Mouse (Mus musculus) embryonic fibroblast, embryonic 13.5 days (primary cell): ENCODE measurements at regions not wholly inside any gene's neighbourhood (a gene's known extent, or its start where the extent isn't known, plus 50 kb on each side); places are given as distances from the start of the nearest gene placed in this dataset.

Experiments used
- CTCF ChIP-seq: IDR thresholded peaks from 2 replicates; pipeline ENCODE4 v1.5.1; 2011; ENCODE audit warnings: mild to moderate bottlenecking, control low read depth, low read length, moderate library complexity, borderline replicate concordance; ENCODE audit not compliant: insufficient read depth
- POLR2A ChIP-seq: IDR thresholded peaks from 2 replicates; pipeline ENCODE4 v1.6.1; 2011; ENCODE audit warnings: low read depth, mild to moderate bottlenecking, control low read depth, low read length, moderate library complexity

DNA sequence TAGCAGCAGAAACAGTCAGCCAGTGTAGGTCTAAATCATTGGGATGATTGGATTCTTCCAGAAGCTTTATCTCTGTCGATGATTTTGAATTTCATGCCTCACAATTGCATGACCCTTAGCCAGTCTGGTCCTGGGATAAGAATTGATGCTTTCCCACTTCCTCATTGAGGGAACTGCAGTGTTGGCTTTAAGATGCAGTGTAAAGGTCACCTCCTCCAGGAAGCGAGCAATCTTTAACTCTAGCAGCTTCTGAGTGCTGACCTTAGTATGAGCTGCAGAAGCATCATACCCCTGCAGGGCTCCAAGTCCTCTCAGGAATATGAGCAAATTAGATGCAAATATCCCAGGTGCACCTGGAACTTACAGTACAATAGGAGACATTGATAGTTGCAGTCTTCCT lies 1132.2 kb upstream of the A1bg start:
- TF ChIP-seq CTCF (no peak), POLR2A (no peak)
